Mouse (Mus musculus): Measurements from ENCODE around the gene Olfr609. TPM values are rescaled to one million over a fixed set of nuclear protein-coding genes. Genes with fewer than 3 reads are reported as not detected.

Gene Olfr609
- total and polyA plus RNA-seq, 3 experiments: not detected

DNA sequence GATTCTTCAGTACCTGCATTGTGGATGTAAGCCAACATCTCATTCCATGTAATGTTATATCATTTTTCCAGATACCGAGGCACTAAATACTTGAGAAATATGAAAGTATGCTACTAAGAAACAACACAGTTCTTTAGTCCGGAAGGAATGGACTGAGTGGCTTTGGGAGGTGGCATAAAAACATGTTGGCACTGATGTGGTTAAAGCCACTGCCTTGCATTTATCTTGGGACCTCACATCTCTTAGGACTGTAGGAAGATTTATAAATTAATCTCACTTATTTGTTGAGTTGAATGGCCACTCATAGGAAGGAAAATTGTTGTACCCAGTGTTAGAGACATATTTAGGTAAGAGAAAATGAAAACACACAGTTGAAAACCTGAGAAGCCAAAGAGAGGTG is 49.1 kb downstream of the Olfr609 start, which contains the start of gene Olfr606:
Olfr606 (plus strand) TSS at position 301 of the 400 bp plus-strand sequence.
- Histone ChIP-seq H3K4me3 (no peak within 1 kb of the TSS), H3K27ac (no peak within 1 kb of the TSS), H3K4me1 (ENCODE audit: control insufficient read depth, insufficient read depth, low read length) (no peaks in the 10 kb centered on the region), H3K79me2 (replicated peaks; ENCODE audit: control insufficient read depth, insufficient read depth, low read length) (no peaks in the 10 kb centered on the region), H3K27me3 (ENCODE audit: control insufficient read depth, insufficient read depth, low read length) (no peaks in the 10 kb centered on the region), H3K36me3 (ENCODE audit: control insufficient read depth, insufficient read depth, low read length) (no peaks in the 10 kb centered on the region), H3K9ac (ENCODE audit: low read depth, low read length) (no peak within 1 kb of the TSS)
- intact Hi-C loops (cut with DNase I): no loop called here
- 82% methylated on average over 2 of the region's 2 CpGs for WGBS
- no peak for DNase-seq
- TF ChIP-seq CTCF (IDR thresholded peaks at IDR 0.05): no peak

- intact Hi-C loops (cut with DNase I): no loop called here
- H3K4me1 ChIP-seq (ENCODE audit: control insufficient read depth, insufficient read depth, low read length): no peaks in the 10 kb centered on the region
- no peak within 1 kb of the TSS for H3K9ac ChIP-seq (ENCODE audit: low read depth, low read length)
- no peak for TF ChIP-seq CTCF (IDR thresholded peaks at IDR 0.05)
- no peak for TF ChIP-seq EP300 (IDR thresholded peaks at IDR 0.05; ENCODE audit: insufficient read depth, low read depth, low read length)
- no peak for TF ChIP-seq POLR2A (IDR thresholded peaks at IDR 0.05; ENCODE audit: insufficient read depth, low read depth, low read length)
- no peaks in the 10 kb centered on the region for H3K79me2 ChIP-seq (replicated peaks; ENCODE audit: control insufficient read depth, insufficient read depth, low read length)
- H3K27ac ChIP-seq: no peak within 1 kb of the TSS
- WGBS: 78% methylated on average over 1 of the region's 1 CpGs
- H3K4me3 ChIP-seq: no peak within 1 kb of the TSS
- no peaks in the 10 kb centered on the region for H3K36me3 ChIP-seq (ENCODE audit: control insufficient read depth, insufficient read depth, low read length)
- DNase-seq: no peak
- H3K27me3 ChIP-seq (ENCODE audit: control insufficient read depth, insufficient read depth, low read length): no peaks in the 10 kb centered on the region
Measured at GRCm38 (mm10) chr7:103445339-103445738, 52.5 kb downstream of the Olfr609 start, which contains the start of gene Olfr605. Gene Olfr605, minus strand, starts transcription at chr7:103445439.

Other genes starting within 250 kb of the Olfr609 start
- not detected for gene Usp17ld, start 245.6 kb downstream of the Olfr609 start, total RNA-seq (2021)
- not detected in 2 replicates for gene Usp17ld, start 245.6 kb downstream of the Olfr609 start, polyA plus RNA-seq (2012; rRNA removed)
- not detected for gene Olfr596, start 192.4 kb downstream of the Olfr609 start, total RNA-seq (2021)
- gene Olfr596, start 192.4 kb downstream of the Olfr609 start, polyA plus RNA-seq (2012; rRNA removed): not detected in 2 replicates
- not detected for gene Olfr597, start 181.7 kb downstream of the Olfr609 start, total RNA-seq (2021)
- not detected in 2 replicates for gene Olfr597, start 181.7 kb downstream of the Olfr609 start, polyA plus RNA-seq (2012; rRNA removed)
- not detected for gene Olfr598, start 174.5 kb downstream of the Olfr609 start, total RNA-seq (2021)
- gene Olfr598, start 174.5 kb downstream of the Olfr609 start, polyA plus RNA-seq (2012; rRNA removed): not detected in 2 replicates
- gene Olfr599, start 162.1 kb downstream of the Olfr609 start, total RNA-seq (2021): not detected
- not detected in 2 replicates for gene Olfr599, start 162.1 kb downstream of the Olfr609 start, polyA plus RNA-seq (2012; rRNA removed)
- not detected for gene Olfr600, start 148.4 kb downstream of the Olfr609 start, total RNA-seq (2021)
- not detected in 2 replicates for gene Olfr600, start 148.4 kb downstream of the Olfr609 start, polyA plus RNA-seq (2012; rRNA removed)
- gene Olfr601, start 135.4 kb downstream of the Olfr609 start, total RNA-seq (2021): not detected
- not detected in 2 replicates for gene Olfr601, start 135.4 kb downstream of the Olfr609 start, polyA plus RNA-seq (2012; rRNA removed)
- not detected for gene Olfr603, start 111.9 kb downstream of the Olfr609 start, total RNA-seq (2021)
- gene Olfr603, start 111.9 kb downstream of the Olfr609 start, polyA plus RNA-seq (2012; rRNA removed): not detected in 2 replicates
- not detected for gene Usp17lc, start 83.0 kb downstream of the Olfr609 start, total RNA-seq (2021)
- gene Usp17lc, start 83.0 kb downstream of the Olfr609 start, polyA plus RNA-seq (2012; rRNA removed): not detected in 2 replicates
- gene Olfr605, start 52.6 kb downstream of the Olfr609 start, total RNA-seq (2021): not detected
- not detected in 2 replicates for gene Olfr605, start 52.6 kb downstream of the Olfr609 start, polyA plus RNA-seq (2012; rRNA removed)
- not detected for gene Olfr606, start 49.0 kb downstream of the Olfr609 start, total RNA-seq (2021)
- gene Olfr606, start 49.0 kb downstream of the Olfr609 start, polyA plus RNA-seq (2012; rRNA removed): not detected in 2 replicates
- gene Olfr607, start 33.9 kb downstream of the Olfr609 start, total RNA-seq (2021): not detected
- gene Olfr607, start 33.9 kb downstream of the Olfr609 start, polyA plus RNA-seq (2012; rRNA removed): not detected in 2 replicates
- not detected for gene Olfr608, start 28.2 kb downstream of the Olfr609 start, total RNA-seq (2021)
- gene Olfr608, start 28.2 kb downstream of the Olfr609 start, polyA plus RNA-seq (2012; rRNA removed): not detected in 2 replicates
- gene Olfr610, start 14.1 kb upstream of the Olfr609 start, total RNA-seq (2021): not detected
- gene Olfr610, start 14.1 kb upstream of the Olfr609 start, polyA plus RNA-seq (2012; rRNA removed): not detected in 2 replicates
- not detected for gene Olfr611, start 22.8 kb upstream of the Olfr609 start, total RNA-seq (2021)
- gene Olfr611, start 22.8 kb upstream of the Olfr609 start, polyA plus RNA-seq (2012; rRNA removed): not detected in 2 replicates
- not detected for gene Olfr612, start 44.7 kb upstream of the Olfr609 start, total RNA-seq (2021)
- gene Olfr612, start 44.7 kb upstream of the Olfr609 start, polyA plus RNA-seq (2012; rRNA removed): not detected in 2 replicates
- gene Olfr613, start 50.0 kb upstream of the Olfr609 start, total RNA-seq (2021): not detected
- not detected in 2 replicates for gene Olfr613, start 50.0 kb upstream of the Olfr609 start, polyA plus RNA-seq (2012; rRNA removed)
- not detected for gene Olfr615, start 58.0 kb upstream of the Olfr609 start, total RNA-seq (2021)
- gene Olfr615, start 58.0 kb upstream of the Olfr609 start, polyA plus RNA-seq (2012; rRNA removed): not detected in 2 replicates
- not detected for gene Olfr616, start 71.1 kb upstream of the Olfr609 start, total RNA-seq (2021)
- not detected in 2 replicates for gene Olfr616, start 71.1 kb upstream of the Olfr609 start, polyA plus RNA-seq (2012; rRNA removed)
- gene Olfr617, start 75.0 kb upstream of the Olfr609 start, total RNA-seq (2021): not detected
- gene Olfr617, start 75.0 kb upstream of the Olfr609 start, polyA plus RNA-seq (2012; rRNA removed): not detected in 2 replicates
- gene Olfr618, start 92.0 kb upstream of the Olfr609 start, total RNA-seq (2021): not detected
- not detected in 2 replicates for gene Olfr618, start 92.0 kb upstream of the Olfr609 start, polyA plus RNA-seq (2012; rRNA removed)
- not detected for gene Olfr619, start 102.5 kb upstream of the Olfr609 start, total RNA-seq (2021)
- gene Olfr619, start 102.5 kb upstream of the Olfr609 start, polyA plus RNA-seq (2012; rRNA removed): not detected in 2 replicates
- not detected for gene Olfr620, start 114.5 kb upstream of the Olfr609 start, total RNA-seq (2021)
- not detected in 2 replicates for gene Olfr620, start 114.5 kb upstream of the Olfr609 start, polyA plus RNA-seq (2012; rRNA removed)
- not detected for gene Olfr622, start 144.6 kb upstream of the Olfr609 start, total RNA-seq (2021)
- not detected in 2 replicates for gene Olfr622, start 144.6 kb upstream of the Olfr609 start, polyA plus RNA-seq (2012; rRNA removed)
- gene Olfr623, start 165.6 kb upstream of the Olfr609 start, total RNA-seq (2021): not detected
- not detected in 2 replicates for gene Olfr623, start 165.6 kb upstream of the Olfr609 start, polyA plus RNA-seq (2012; rRNA removed)
- not detected for gene Olfr624, start 173.1 kb upstream of the Olfr609 start, total RNA-seq (2021)
- 0.03 TPM in 1 of 2 replicates, not detected in the other for gene Olfr624, start 173.1 kb upstream of the Olfr609 start, polyA plus RNA-seq (2012; rRNA removed)
- not detected for gene Olfr625-ps1, start 184.7 kb upstream of the Olfr609 start, total RNA-seq (2021)
- gene Olfr625-ps1, start 184.7 kb upstream of the Olfr609 start, polyA plus RNA-seq (2012; rRNA removed): not detected in 2 replicates
- gene Olfr243, start 216.6 kb upstream of the Olfr609 start, total RNA-seq (2021): not detected
- gene Olfr243, start 216.6 kb upstream of the Olfr609 start, polyA plus RNA-seq (2012; rRNA removed): not detected in 2 replicates
- not detected for gene Olfr628, start 232.3 kb upstream of the Olfr609 start, total RNA-seq (2021)
- not detected in 2 replicates for gene Olfr628, start 232.3 kb upstream of the Olfr609 start, polyA plus RNA-seq (2012; rRNA removed)
- gene Olfr629, start 246.9 kb upstream of the Olfr609 start, total RNA-seq (2021): not detected
- gene Olfr629, start 246.9 kb upstream of the Olfr609 start, polyA plus RNA-seq (2012; rRNA removed): not detected in 2 replicates